Mouse (Mus musculus) embryonic fibroblast, embryonic 13.5 days (primary cell): ENCODE data around the gene Olfr115.

Source experiments
- CTCF ChIP-seq: IDR thresholded peaks from 2 replicates; pipeline ENCODE4 v1.5.1; 2011; ENCODE audit warnings: mild to moderate bottlenecking, control low read depth, low read length, moderate library complexity, borderline replicate concordance; ENCODE audit not compliant: insufficient read depth
- POLR2A ChIP-seq: IDR thresholded peaks from 2 replicates; pipeline ENCODE4 v1.6.1; 2011; ENCODE audit warnings: low read depth, mild to moderate bottlenecking, control low read depth, low read length, moderate library complexity

- TF ChIP-seq CTCF: no peak
- TF ChIP-seq POLR2A: no peak
Observed at GRCm38 (mm10) chr17:37663682-37664081, 36.8 kb upstream of the Olfr115 start, which contains the start of gene Olfr117.
